Mouse (Mus musculus) cerebellum, adult 8-10 months (tissue): ENCODE measurements around the gene Topbp1.
"Not testable (repeated sequence)": the region's sequence is repeated elsewhere in the genome, so short reads cannot be mapped to it uniquely, and the experiment has no call there.

ENCODE experiments used
- DNase-seq: peaks from one replicate; pipeline ENCODE4 v3.0.0; 2022

The Topbp1 gene

DNA sequence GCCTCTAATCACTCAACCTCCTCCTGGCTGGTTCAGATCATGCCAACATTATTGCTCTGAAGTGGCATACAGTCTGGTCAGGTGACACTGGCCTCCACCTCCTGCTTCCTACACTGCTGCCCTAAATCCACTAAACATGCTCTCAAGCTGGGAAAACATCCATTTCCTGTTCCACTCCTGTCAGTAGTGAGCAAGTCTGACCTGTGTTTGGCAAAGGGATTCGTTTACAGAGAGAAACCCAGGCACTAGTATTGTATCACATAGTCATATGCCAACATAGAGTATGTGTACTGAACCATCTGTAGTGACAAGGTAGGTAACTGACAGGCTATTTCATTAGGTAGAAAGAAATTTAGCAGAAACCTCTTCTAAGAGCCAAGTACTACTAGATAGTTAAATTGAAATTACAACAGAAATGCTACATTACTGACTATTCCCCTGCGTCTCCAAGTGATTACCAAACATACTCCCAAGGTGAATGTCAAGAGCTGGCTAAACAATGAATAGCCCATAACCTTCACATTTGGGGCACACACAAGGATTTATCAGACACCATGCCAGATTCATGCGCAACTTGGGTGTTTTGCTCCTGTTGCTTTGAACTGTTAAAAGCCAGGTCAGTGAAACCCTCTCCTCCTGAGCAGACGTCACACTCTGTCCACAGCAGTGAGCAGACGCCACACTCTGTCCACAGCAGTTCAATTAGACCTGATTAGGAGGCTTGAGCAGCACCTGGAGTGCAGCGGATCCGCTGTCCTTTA, 48.7 kb downstream of the Topbp1 start:
- DNase-seq = not testable (repeated sequence)

DNA sequence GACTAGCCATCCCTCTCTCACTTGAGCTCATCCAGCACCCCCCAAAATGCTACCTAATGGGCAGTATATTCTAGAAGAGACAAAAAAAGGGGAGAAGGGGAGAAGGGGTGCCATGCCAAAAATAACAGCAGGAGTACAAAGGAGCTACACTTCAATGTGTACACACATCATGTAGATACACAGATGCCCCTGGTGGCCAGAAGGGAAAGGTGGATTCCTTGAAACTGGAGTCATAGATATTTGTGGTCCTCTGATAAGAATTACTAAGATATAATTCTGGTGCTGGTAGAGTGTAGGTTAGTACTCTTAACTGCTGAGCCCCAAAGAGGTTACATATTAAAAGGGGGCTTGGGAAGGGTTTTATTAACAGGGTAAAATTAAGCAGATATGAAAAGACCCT, 52.9 kb downstream of the Topbp1 start:
- no peak for DNase-seq

GRCm38 (mm10) chr9:103358545-103358944, 53.5 kb downstream of the Topbp1 start:
- no peak for DNase-seq

DNA sequence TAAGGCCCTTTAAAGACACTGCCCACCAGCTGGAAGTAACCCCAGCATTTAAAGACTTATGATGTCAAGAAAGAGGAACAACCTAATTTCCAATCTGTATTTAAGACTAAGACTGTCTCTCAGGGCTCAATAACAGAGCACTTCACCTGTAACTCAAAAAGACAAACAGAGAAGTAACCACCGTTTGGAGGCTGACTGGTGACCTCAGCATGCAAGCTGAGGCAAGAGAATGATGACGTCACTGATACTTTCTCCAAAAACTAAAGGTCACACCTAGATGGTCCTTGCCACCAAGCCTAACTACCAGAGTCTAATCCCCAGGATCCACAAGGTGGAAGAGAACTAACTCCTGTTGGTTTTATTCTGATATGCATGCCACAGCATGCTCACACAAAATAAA, 55.6 kb downstream of the Topbp1 start:
- no peak for DNase-seq

GRCm38 (mm10) chr9:103363088-103363487, 58.1 kb downstream of the Topbp1 start:
- no peak for DNase-seq

DNA sequence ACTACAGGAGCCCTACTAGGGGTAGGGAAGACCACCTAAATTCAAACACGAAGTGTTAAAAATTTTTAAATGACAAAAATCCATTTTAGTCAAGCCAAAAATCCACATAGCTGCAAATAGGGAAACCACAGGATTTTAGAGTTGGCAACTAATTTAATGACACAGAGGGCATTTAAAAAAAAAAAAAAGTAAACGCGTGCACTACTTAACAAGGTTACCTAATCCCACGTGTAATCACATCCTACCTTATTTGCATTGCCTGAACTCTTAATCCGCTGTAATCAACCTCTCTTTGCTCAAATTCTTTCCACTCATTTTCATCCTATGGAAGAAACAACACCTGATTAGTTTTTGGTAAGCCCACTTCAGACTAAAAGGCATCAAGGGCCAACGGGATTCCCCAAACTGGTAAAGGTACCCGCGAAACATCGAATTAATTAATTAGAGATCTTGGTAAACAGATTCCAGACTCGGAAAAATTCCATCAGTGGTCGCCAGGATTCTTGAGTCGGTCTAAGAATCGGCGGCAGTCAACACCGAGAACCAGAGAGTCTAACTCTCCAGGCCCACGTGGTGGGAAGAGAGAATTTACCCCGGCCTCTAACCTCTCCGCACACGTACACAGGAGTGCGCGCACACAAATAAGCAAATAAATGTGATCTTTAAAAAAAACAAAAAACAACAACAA, 58.9 kb downstream of the Topbp1 start:
- peak; percentile 18 for DNase-seq

DNA sequence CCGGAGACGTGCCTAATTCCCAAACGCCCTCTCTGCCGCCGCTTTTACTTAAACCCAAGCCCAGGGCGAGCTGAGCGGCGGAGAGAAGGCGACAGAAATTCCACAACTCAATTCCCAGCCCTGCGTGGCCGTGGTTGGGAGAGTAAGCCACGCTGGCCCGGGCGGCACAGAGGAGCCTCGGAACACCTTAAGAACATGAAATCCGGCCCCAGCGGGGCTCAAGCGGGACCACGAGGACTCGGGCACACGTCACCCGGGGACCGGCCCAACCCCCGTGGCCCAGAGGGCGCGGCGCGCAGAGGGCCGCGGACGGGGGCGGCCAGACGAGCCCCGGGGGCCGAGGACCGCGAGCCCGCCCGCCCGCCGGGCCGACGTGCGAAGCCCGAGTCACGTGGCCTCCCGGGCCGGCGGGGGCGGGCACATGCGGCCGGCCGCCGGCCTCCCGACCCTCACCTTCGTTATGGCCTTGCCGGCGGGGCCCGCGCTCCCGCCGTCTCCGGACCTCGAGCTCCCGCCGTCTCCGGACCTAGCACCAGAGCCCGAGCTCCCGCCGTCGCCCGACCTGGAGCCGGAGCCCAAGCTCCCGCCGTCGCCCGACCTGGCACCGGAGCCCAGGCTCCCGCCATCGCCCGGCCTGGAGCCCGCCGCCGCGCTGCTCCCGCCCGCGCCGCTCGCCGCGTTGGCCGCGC, 59.7 kb downstream of the Topbp1 start:
- no peak for DNase-seq

GRCm38 (mm10) chr9:103365290-103366247, 60.6 kb downstream of the Topbp1 start, which contains the start of gene Cdv3:
Gene Cdv3 (minus strand): TSS chr9:103365840.
- DNase-seq = peak; percentile 99

DNA sequence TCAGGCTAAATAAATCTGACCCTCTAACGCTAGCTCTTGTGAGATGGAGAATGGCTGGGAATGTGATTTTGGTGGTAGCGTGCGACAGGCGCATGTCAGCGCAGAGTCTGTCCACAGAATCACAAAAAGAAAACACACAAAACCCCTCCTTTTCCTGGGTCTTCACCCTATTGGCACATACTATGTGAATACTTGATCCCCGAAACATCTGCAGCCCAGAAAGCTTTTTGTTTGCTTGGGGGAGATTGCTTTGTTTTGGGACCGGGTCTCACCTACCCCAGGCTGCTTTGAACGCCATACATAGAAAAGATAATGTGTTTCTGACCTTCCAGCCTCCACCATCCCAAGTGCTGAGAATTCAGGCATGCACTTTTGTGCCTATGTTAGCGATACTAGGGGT, 61.3 kb downstream of the Topbp1 start:
- DNase-seq = peak; percentile 16

DNA sequence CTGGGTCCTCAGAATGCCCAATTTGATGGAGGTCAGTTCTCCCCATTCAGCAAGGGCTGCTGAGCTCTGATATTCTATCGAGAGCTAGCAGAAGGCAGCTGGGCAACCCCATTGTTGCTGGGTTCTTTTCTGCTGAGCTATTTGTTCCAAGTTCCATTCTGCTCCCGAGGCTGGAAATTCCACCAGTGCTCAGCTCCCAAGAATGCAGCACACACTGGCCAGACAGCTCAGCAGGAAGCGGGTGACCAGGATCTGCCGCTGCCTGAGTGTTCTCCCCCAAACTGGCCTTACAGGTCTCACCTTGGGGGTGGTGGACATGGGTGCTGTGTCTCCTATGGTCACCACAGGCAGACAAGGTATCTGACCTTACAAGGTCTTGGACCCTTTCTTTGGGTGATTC, 64.9 kb downstream of the Topbp1 start:
- no peak for DNase-seq

GRCm38 (mm10) chr9:103372271-103373010, 67.4 kb downstream of the Topbp1 start:
- DNase-seq = no peak

- DNase-seq = no peak
Observed at GRCm38 (mm10) chr9:103376346-103377320, 71.6 kb downstream of the Topbp1 start.

GRCm38 (mm10) chr9:103378686-103379085, 73.7 kb downstream of the Topbp1 start:
- DNase-seq = no peak

GRCm38 (mm10) chr9:103379199-103379598, 74.2 kb downstream of the Topbp1 start:
- no peak for DNase-seq

DNA sequence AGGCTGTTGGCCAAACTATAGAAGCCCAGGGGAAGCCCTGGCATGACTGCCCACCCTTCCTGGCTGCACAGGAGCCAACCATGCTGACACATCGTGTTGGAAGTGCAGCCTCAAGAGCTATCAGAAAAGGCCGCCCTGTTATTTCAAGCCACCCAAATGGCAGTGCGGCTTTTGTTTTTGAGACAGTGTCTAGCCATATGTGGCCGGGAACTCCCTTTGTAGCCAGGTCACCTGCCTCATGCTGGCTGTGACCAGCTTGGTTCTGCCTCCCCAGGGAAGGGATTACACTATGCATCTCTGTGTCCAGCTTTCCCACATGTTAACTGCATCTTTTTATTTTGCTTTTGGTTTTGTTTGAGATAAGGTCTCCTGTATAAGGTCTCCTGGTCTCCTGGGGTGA, 75.6 kb downstream of the Topbp1 start:
- no peak for DNase-seq

- no peak for DNase-seq
Observed at GRCm38 (mm10) chr9:103382989-103383388, 78.0 kb downstream of the Topbp1 start.

DNA sequence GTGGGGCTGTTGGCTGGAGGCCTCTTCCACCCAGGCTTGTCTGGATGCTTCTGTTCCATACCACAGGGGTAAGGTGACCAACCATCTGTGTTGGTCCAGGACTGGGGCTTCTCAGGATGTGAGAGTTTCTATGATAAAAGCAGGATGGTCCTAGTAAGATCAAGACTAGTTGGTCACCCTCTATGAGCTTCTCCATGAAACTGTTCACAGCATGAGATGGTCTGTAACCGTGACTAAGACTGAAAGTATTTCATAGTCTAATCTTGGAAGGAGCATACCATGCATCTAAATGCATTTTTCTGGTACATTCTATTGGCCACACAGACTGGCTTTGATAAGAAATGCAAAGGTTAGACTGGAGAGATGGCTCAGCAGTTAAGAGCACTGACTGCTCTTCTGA, 78.6 kb downstream of the Topbp1 start:
- no peak for DNase-seq

- DNase-seq = no peak
Observed at GRCm38 (mm10) chr9:103384141-103384796, 79.3 kb downstream of the Topbp1 start.

DNA sequence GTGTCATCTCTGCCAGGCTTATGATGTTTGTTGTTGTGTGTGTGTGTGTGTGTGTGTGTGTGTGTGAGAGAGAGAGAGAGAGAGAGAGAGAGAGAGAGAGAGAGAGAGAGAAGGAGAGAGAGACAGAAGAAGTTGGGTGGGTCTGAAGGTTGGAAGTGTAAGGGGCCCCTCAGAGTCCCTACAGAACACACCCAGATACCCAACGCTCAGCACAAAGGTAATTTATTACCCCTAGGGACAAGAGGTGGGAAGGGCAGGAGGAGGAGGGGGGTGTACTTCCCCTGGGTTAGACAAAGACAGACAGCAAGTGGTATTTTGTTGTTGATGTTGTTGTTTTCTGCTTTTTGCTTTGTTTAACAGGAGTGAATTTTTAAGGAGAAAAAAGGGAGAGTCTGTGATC, 80.6 kb downstream of the Topbp1 start:
- DNase-seq = no peak

- no peak for DNase-seq
Observed at GRCm38 (mm10) chr9:103386573-103386972, 81.6 kb downstream of the Topbp1 start.
